Mouse (Mus musculus) midbrain, embryonic 10.5 days (tissue): ENCODE results near the gene A830031A19Rik. TPM values are rescaled to one million over a fixed set of nuclear protein-coding genes. Genes with fewer than 3 reads are reported as not detected.

Experiments
- DNase-seq: peaks from one replicate; pipeline ENCODE4 v3.0.0-alpha.2; 2017; ENCODE audit warnings: low spot score
- H3K27ac ChIP-seq: fragments of 300-500 bp; sonication (generic); replicated peaks from 2 replicates; pipeline ENCODE4 v1.5.1; 2016; ENCODE audit warnings: mild to moderate bottlenecking
- H3K27me3 ChIP-seq: fragments of 300-500 bp; sonication (generic); 2 replicates; pipeline ENCODE4 v1.6.1; 2016; ENCODE audit warnings: low read depth, mild to moderate bottlenecking; ENCODE audit not compliant: poor library complexity, severe bottlenecking
- H3K36me3 ChIP-seq: fragments of 300-500 bp; sonication (generic); 2 replicates; pipeline ENCODE4 v1.6.1; 2016; ENCODE audit warnings: mild to moderate bottlenecking, moderate library complexity
- H3K4me1 ChIP-seq: fragments of 300-500 bp; sonication (generic); 2 replicates; pipeline ENCODE4 v1.6.1; 2016
- H3K4me3 ChIP-seq: fragments of 300-500 bp; sonication (generic); 2 replicates; pipeline ENCODE4 v1.5.1; 2016; ENCODE audit warnings: mild to moderate bottlenecking, moderate library complexity
- H3K9me3 ChIP-seq: fragments of 300-500 bp; sonication (generic); replicated peaks from 2 replicates; pipeline ENCODE4 v1.6.1; 2016; ENCODE audit warnings: mild to moderate bottlenecking
- WGBS: fragments of 180-500 bp; shearing (Covaris S2); methylation state at CpG from one replicate; pipeline ENCODE4 v1.1.7; 2016; 5-methylcytosine and 5-hydroxymethylcytosine counted together
- polyA plus RNA-seq: library from polyadenylated mRNA; unstranded; fragments of >200 nt; fragmentation: Nextera tagmentation; extraction: Ambion mirVana; gene quantifications from 2 replicates; pipeline ENCODE4 v1.2.1, GENCODE M21; 2016

A830031A19Rik gene
- polyA plus RNA-seq, 1 experiment from 2014 or later = not detected

- Histone ChIP-seq H3K4me3 (no peak overlapping the region), H3K36me3 (no peaks in the 10 kb centered on the region)
Measured at GRCm38 (mm10) chr11:24103128-24103742, 28.4 kb upstream of the A830031A19Rik start.

DNA sequence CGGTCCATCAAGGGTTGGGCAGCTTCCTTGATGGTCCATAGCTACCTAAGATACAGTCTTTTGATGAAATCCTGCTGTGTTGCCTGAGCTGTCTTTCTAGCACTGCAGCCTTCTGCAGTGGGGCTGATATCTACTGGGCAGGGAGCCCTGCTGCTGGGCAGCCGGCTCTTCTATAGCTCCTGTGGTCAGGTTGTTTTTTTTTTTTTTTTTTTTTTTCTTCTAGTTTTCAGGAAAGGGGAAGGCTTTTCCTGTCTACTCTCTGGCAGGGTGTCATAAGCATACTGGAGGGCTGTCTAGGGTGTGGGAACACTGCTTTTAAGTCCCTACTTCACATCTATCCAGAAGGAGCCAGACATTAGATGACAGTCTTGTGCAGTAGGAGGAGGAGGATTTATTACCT lies 27.5 kb upstream of the A830031A19Rik start:
- Histone ChIP-seq H3K36me3 (no peaks in the 10 kb centered on the region), H3K4me3 (no peak overlapping the region), H3K9me3 (no peaks in the 10 kb centered on the region), H3K27ac (no peak overlapping the region), H3K27me3 (no peaks in the 10 kb centered on the region), H3K4me1 (peaks cover 31% of the 10 kb centered on the region)
- DNase-seq = no peak
- WGBS = 73% methylated on average over 2 of the region's 2 CpGs

More at GRCm38 (mm10) chr11:24103128-24103742, 28.4 kb upstream of the A830031A19Rik start:
- Histone ChIP-seq H3K27ac (no peak overlapping the region), H3K27me3 (no peaks in the 10 kb centered on the region), H3K4me1 (peaks cover 31% of the 10 kb centered on the region), H3K9me3 (no peaks in the 10 kb centered on the region)
- DNase-seq = no peak
- 84% methylated on average over 6 of the region's 6 CpGs for WGBS

DNA sequence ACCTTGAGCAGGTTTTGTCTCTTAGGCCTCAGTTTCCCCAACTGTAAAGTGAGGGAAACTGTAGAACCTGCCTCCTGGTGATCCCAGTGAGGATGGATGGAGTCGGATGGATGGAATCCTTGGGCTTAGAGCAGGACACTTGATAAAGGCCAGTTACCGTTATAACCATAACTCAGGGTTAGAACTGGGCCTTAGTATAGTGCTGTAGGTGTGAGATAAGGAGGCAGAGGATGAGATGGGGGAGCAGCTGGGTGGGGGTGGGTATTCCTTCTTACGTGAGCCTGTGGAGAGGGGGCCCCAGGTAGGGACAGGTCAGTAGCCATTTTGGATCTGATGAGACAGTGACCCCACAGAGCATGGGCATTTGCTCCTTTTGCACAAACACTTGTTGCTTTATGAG lies 26.8 kb upstream of the A830031A19Rik start:
- H3K9me3 ChIP-seq = no peaks in the 10 kb centered on the region
- no peaks in the 10 kb centered on the region for H3K27me3 ChIP-seq
- peaks cover 37% of the 10 kb centered on the region for H3K4me1 ChIP-seq
- 91% methylated on average over 3 of the region's 3 CpGs for WGBS
- no peak overlapping the region for H3K27ac ChIP-seq
- no peak for DNase-seq
- H3K4me3 ChIP-seq = no peak overlapping the region
- H3K36me3 ChIP-seq = no peaks in the 10 kb centered on the region

GRCm38 (mm10) chr11:24100449-24101070 lies 25.7 kb upstream of the A830031A19Rik start:
- peaks cover 46% of the 10 kb centered on the region for H3K4me1 ChIP-seq
- no peak for DNase-seq
- 80% methylated on average over 4 of the region's 4 CpGs for WGBS
- 0 out of 2 replicates have a peak, but pooled peaks cover 3% of the 10 kb centered on the region for H3K27me3 ChIP-seq
- H3K9me3 ChIP-seq = no peaks in the 10 kb centered on the region
- H3K4me3 ChIP-seq = no peak overlapping the region
- H3K36me3 ChIP-seq = no peaks in the 10 kb centered on the region
- no peak overlapping the region for H3K27ac ChIP-seq

DNA sequence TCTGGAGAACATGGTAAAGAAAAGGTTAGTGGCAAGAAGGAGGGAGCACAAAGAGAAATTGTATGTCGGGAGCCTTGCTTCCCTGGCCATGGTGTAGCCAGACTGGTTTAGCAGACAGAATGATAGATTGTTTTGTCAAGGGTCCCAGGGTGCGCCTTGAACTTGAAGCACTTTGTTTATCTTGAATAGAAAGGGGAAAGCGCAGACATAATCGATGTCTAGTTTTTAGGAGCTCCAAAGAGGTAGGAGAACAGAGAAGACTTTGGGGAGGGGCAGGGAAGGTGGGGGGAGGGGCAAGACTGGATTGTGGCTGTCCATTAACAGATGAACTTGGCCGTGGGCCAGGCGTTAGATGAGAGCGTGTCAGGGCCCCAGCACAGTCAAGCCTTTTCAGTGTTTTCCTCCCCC lies 25.0 kb upstream of the A830031A19Rik start:
- H3K27ac ChIP-seq = no peak overlapping the region
- no peak overlapping the region for H3K4me3 ChIP-seq
- DNase-seq = no peak
- 79% methylated on average over 7 of the region's 7 CpGs for WGBS
- no peaks in the 10 kb centered on the region for H3K36me3 ChIP-seq
- H3K9me3 ChIP-seq = no peaks in the 10 kb centered on the region
- peaks cover 52% of the 10 kb centered on the region for H3K4me1 ChIP-seq
- H3K27me3 ChIP-seq = 0 out of 2 replicates have a peak, but pooled peaks cover 3% of the 10 kb centered on the region

DNA sequence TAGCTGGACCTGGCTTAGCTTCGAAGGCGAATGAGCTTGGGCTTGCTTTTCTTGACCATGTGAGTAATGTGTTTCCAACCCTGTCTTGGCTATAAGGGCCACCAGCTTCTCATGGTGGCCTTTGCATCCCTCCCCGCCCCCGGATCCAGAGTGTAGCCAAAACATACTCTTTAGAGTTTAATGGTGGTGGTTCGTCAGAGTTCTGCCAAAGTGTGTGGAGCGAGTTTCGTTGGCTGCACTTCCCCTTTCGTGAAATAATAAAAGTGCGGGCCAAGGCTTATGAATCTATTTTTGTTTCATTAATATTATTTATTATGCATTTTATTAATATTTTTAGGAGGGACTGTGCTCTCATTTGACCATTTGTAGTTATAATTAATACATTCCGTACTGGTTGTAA lies 24.4 kb upstream of the A830031A19Rik start:
- Histone ChIP-seq H3K27me3 (0 out of 2 replicates have a peak, but pooled peaks cover 8% of the 10 kb centered on the region), H3K4me3 (no peak overlapping the region), H3K9me3 (no peaks in the 10 kb centered on the region), H3K27ac (no peak overlapping the region), H3K36me3 (no peaks in the 10 kb centered on the region), H3K4me1 (peaks cover 52% of the 10 kb centered on the region)
- no peak for DNase-seq
- WGBS = 90% methylated on average over 10 of the region's 10 CpGs

- no peak for DNase-seq
- Histone ChIP-seq H3K4me3 (no peak overlapping the region), H3K27ac (no peak overlapping the region), H3K4me1 (peaks cover 49% of the 10 kb centered on the region), H3K27me3 (0 out of 2 replicates have a peak, but pooled peaks cover 11% of the 10 kb centered on the region), H3K36me3 (no peaks in the 10 kb centered on the region), H3K9me3 (no peaks in the 10 kb centered on the region)
- 52% methylated on average over 3 of the region's 3 CpGs for WGBS
Measured at GRCm38 (mm10) chr11:24098662-24099061, 23.8 kb upstream of the A830031A19Rik start.

- Histone ChIP-seq H3K36me3 (no peaks in the 10 kb centered on the region), H3K9me3 (no peaks in the 10 kb centered on the region), H3K27ac (no peak overlapping the region), H3K4me3 (no peak overlapping the region), H3K27me3 (peaks cover 12% of the 10 kb centered on the region; the same call in 1 of the 2 replicates), H3K4me1 (peaks cover 45% of the 10 kb centered on the region)
- 86% methylated on average over 5 of the region's 5 CpGs for WGBS
- no peak for DNase-seq
Measured at GRCm38 (mm10) chr11:24098069-24098468, 23.2 kb upstream of the A830031A19Rik start.

- no peak overlapping the region for H3K27ac ChIP-seq
- no peaks in the 10 kb centered on the region for H3K9me3 ChIP-seq
- H3K4me1 ChIP-seq = peaks cover 48% of the 10 kb centered on the region
- H3K4me3 ChIP-seq = no peak overlapping the region
- DNase-seq = no peak
- H3K27me3 ChIP-seq = peaks cover 22% of the 10 kb centered on the region
- H3K36me3 ChIP-seq = peaks cover 6% of the 10 kb centered on the region; the same call in 1 of the 2 replicates
- WGBS = 80% methylated on average over 6 of the region's 6 CpGs
Measured at GRCm38 (mm10) chr11:24097026-24097425, 22.2 kb upstream of the A830031A19Rik start.

DNA sequence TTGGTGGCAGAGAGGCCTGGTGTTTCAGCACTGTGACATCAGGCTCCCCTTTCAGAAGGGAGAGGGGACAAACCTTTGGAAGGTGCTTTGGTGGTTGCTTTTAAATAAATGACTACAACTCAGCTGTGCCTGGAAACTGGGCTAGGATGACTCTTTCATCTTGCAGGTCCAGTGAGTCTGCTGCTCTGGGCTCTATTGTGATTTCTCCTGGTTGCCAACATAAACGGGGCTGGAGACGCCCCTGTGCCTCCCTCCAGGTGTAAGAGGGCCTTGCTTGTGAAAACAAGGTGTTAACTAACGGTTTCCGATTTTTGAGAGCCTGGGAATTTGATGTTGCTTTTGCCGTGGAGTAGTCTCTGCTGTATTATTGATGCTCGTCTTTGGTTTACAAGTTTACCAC lies 21.6 kb upstream of the A830031A19Rik start:
- Histone ChIP-seq H3K9me3 (no peaks in the 10 kb centered on the region), H3K36me3 (peaks cover 6% of the 10 kb centered on the region; the same call in 1 of the 2 replicates), H3K4me3 (no peak overlapping the region), H3K27ac (no peak overlapping the region), H3K27me3 (peaks cover 27% of the 10 kb centered on the region), H3K4me1 (peaks cover 53% of the 10 kb centered on the region)
- no peak for DNase-seq
- 52% methylated on average over 6 of the region's 6 CpGs for WGBS

- Histone ChIP-seq H3K27ac (no peak overlapping the region), H3K4me1 (peaks cover 54% of the 10 kb centered on the region), H3K27me3 (peaks cover 33% of the 10 kb centered on the region), H3K9me3 (no peaks in the 10 kb centered on the region), H3K4me3 (no peak overlapping the region), H3K36me3 (peaks cover 6% of the 10 kb centered on the region; the same call in 1 of the 2 replicates)
- 78% methylated on average over 7 of the region's 7 CpGs for WGBS
- DNase-seq = no peak
Measured at GRCm38 (mm10) chr11:24095656-24096353, 21.0 kb upstream of the A830031A19Rik start.

DNA sequence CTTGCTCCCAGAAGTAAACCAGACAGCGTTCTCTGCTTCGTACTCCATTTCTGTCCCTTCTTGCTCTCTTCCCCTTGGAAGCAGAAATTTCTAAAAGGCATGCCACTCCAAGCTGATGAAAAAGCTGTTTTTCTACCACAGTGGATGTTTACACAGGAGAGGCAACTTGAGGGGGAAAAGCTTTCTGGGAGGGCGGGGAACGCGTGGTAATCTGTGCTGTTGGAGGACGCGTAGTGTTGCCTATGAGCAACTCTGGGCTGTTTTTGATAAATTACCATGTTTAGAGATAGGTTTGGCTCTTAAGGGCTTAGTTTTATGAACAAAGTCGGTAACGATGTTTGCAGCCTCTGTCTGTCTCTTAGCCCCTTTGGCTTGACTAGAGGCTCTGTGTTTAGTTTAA lies 20.4 kb upstream of the A830031A19Rik start:
- Histone ChIP-seq H3K27ac (no peak overlapping the region), H3K27me3 (peaks cover 38% of the 10 kb centered on the region), H3K4me3 (no peak overlapping the region), H3K4me1 (peaks cover 51% of the 10 kb centered on the region), H3K36me3 (peaks cover 7% of the 10 kb centered on the region; the same call in 1 of the 2 replicates), H3K9me3 (no peaks in the 10 kb centered on the region)
- 63% methylated on average over 9 of the region's 9 CpGs for WGBS
- DNase-seq = no peak

- Histone ChIP-seq H3K9me3 (no peaks in the 10 kb centered on the region), H3K4me3 (no peak overlapping the region), H3K27ac (no peak overlapping the region), H3K27me3 (peaks cover 50% of the 10 kb centered on the region), H3K36me3 (peaks cover 17% of the 10 kb centered on the region; the same call in 1 of the 2 replicates), H3K4me1 (peaks cover 51% of the 10 kb centered on the region)
- WGBS = 63% methylated on average over 5 of the region's 5 CpGs
- no peak for DNase-seq
Measured at GRCm38 (mm10) chr11:24094086-24094487, 19.2 kb upstream of the A830031A19Rik start.
